Mouse (Mus musculus): ENCODE data around the gene Trim50. TPM values are rescaled to one million over a fixed set of nuclear protein-coding genes. Genes with fewer than 3 reads are reported as not detected.

Gene Trim50
- polyA plus RNA-seq, 1 experiment, result 0.06 TPM

DNA sequence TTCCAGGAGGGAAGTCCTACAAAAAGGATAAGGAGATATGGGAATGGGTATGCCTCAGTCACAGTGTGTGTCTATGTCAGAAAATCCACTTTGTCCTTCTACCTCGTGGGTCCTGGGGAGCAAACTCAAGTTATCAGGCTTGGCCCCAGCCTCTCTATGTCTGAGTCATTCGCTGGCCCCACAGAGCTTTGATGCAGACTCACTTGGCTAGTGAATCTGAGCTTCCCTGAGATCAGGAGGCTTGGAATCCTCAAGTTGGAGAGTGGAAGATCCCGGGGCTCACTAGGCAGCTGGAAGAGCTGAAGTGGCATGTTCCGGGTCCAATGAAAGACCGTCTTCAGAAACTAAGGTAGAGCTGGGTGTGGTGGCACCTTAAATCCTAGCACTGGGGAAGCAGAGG, 22.9 kb upstream of the Trim50 start:
- Histone ChIP-seq H3K4me1 (ENCODE audit: control insufficient read depth, insufficient read depth, low read length) (no peaks in the 10 kb centered on the region), H3K27ac (ENCODE audit: insufficient read depth, low read depth, low read length) (no peak overlapping the region), H3K4me3 (ENCODE audit: insufficient read depth, low read depth, low read length) (no peak overlapping the region), H3K36me3 (ENCODE audit: control insufficient read depth, insufficient read depth, low read length) (no peaks in the 10 kb centered on the region), H3K27me3 (replicated peaks; ENCODE audit: control insufficient read depth, insufficient read depth, low read length) (no peaks in the 10 kb centered on the region)
- DNase-seq, result no peak
- 94% methylated on average over 5 of the region's 5 CpGs for WGBS
- TF ChIP-seq CTCF (conservative IDR thresholded peaks at IDR 0.05; ENCODE audit: insufficient read depth, insufficient read length, low read depth, low read length), result no peak
- TF ChIP-seq POLR2A (IDR thresholded peaks at IDR 0.05; ENCODE audit: low read depth, low read length), result no peak

DNA sequence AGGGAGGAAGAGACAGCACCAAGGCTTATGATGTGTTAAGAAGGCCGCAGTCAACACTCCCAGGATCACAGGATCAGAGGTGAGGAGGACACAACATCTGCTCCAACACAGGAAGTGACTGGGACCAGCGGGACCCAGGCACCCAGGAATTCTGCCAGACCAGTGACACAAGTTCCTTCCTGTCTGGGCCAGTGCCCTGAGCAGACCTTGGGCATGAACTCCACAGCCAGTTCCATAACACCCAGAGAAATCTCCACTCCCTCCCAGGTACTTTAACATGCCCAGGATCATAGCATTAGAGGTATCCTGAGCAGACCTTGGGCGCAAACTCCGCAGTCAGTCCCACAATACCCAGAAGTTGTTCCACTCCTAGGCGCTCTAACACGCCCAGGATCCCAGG, 21.9 kb upstream of the Trim50 start:
- Histone ChIP-seq H3K27me3 (replicated peaks; ENCODE audit: control insufficient read depth, insufficient read depth, low read length) (no peaks in the 10 kb centered on the region), H3K27ac (ENCODE audit: insufficient read depth, low read depth, low read length) (no peak overlapping the region), H3K4me1 (ENCODE audit: control insufficient read depth, insufficient read depth, low read length) (no peaks in the 10 kb centered on the region), H3K4me3 (ENCODE audit: insufficient read depth, low read depth, low read length) (no peak overlapping the region), H3K36me3 (ENCODE audit: control insufficient read depth, insufficient read depth, low read length) (no peaks in the 10 kb centered on the region)
- 80% methylated on average over 6 of the region's 6 CpGs for WGBS
- TF ChIP-seq POLR2A (IDR thresholded peaks at IDR 0.05; ENCODE audit: low read depth, low read length) (no peak), CTCF (conservative IDR thresholded peaks at IDR 0.05; ENCODE audit: insufficient read depth, insufficient read length, low read depth, low read length) (no peak)
- DNase-seq, result peak; percentile 22

DNA sequence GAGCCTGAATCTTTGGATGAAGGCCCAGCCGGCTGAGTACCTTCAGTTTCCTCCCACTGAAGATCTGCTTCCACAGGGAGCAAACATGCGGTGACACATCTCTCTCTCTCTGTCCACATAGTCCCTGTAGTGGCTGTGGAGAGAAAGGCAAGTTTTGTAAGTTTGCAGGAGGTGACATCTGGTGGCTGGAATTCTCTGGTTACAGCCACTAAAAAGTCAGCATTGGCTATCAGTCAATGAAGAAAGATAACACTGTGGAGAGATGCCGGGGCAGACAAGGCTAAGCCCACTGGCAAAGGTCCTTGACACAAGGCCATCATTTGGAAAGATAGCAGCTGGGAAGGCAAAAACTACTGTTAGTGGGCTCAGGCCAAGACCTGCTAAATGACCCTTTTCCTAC, 15.5 kb upstream of the Trim50 start:
- H3K36me3 ChIP-seq (ENCODE audit: control insufficient read depth, insufficient read depth, low read length), result no peaks in the 10 kb centered on the region
- 35% methylated on average over 3 of the region's 3 CpGs for WGBS
- no peak overlapping the region for H3K27ac ChIP-seq (ENCODE audit: insufficient read depth, low read depth, low read length)
- TF ChIP-seq POLR2A (IDR thresholded peaks at IDR 0.05; ENCODE audit: low read depth, low read length) (no peak), CTCF (conservative IDR thresholded peaks at IDR 0.05; ENCODE audit: insufficient read depth, insufficient read length, low read depth, low read length) (0 out of 2 replicates have a peak, but pooled peaks have one; percentile 9)
- H3K4me3 ChIP-seq (ENCODE audit: insufficient read depth, low read depth, low read length), result no peak overlapping the region
- H3K27me3 ChIP-seq (replicated peaks; ENCODE audit: control insufficient read depth, insufficient read depth, low read length), result no peaks in the 10 kb centered on the region
- H3K4me1 ChIP-seq (ENCODE audit: control insufficient read depth, insufficient read depth, low read length), result no peaks in the 10 kb centered on the region
- DNase-seq, result peak; percentile 44

GRCm38 (mm10) chr5:135345989-135346388, 7.1 kb upstream of the Trim50 start:
- peak; percentile 23 for DNase-seq
- H3K4me3 ChIP-seq (ENCODE audit: insufficient read depth, low read depth, low read length), result no peak overlapping the region
- H3K36me3 ChIP-seq (ENCODE audit: control insufficient read depth, insufficient read depth, low read length), result no peaks in the 10 kb centered on the region
- TF ChIP-seq POLR2A (IDR thresholded peaks at IDR 0.05; ENCODE audit: low read depth, low read length), result no peak
- no peak for TF ChIP-seq CTCF (conservative IDR thresholded peaks at IDR 0.05; ENCODE audit: insufficient read depth, insufficient read length, low read depth, low read length)
- H3K27ac ChIP-seq (ENCODE audit: insufficient read depth, low read depth, low read length), result no peak overlapping the region
- 67% methylated on average over 7 of the region's 7 CpGs for WGBS
- H3K27me3 ChIP-seq (replicated peaks; ENCODE audit: control insufficient read depth, insufficient read depth, low read length), result no peaks in the 10 kb centered on the region
- H3K4me1 ChIP-seq (ENCODE audit: control insufficient read depth, insufficient read depth, low read length), result no peaks in the 10 kb centered on the region

GRCm38 (mm10) chr5:135346430-135346829, 6.7 kb upstream of the Trim50 start:
- TF ChIP-seq POLR2A (IDR thresholded peaks at IDR 0.05; ENCODE audit: low read depth, low read length) (no peak), CTCF (conservative IDR thresholded peaks at IDR 0.05; ENCODE audit: insufficient read depth, insufficient read length, low read depth, low read length) (no peak; the same call in 1 of the 2 replicates)
- H3K36me3 ChIP-seq (ENCODE audit: control insufficient read depth, insufficient read depth, low read length), result no peaks in the 10 kb centered on the region
- H3K27ac ChIP-seq (ENCODE audit: insufficient read depth, low read depth, low read length), result no peak overlapping the region
- no peaks in the 10 kb centered on the region for H3K27me3 ChIP-seq (replicated peaks; ENCODE audit: control insufficient read depth, insufficient read depth, low read length)
- 5% methylated on average over 1 of the region's 1 CpGs for WGBS
- no peak overlapping the region for H3K4me3 ChIP-seq (ENCODE audit: insufficient read depth, low read depth, low read length)
- DNase-seq, result no peak
- no peaks in the 10 kb centered on the region for H3K4me1 ChIP-seq (ENCODE audit: control insufficient read depth, insufficient read depth, low read length)

DNA sequence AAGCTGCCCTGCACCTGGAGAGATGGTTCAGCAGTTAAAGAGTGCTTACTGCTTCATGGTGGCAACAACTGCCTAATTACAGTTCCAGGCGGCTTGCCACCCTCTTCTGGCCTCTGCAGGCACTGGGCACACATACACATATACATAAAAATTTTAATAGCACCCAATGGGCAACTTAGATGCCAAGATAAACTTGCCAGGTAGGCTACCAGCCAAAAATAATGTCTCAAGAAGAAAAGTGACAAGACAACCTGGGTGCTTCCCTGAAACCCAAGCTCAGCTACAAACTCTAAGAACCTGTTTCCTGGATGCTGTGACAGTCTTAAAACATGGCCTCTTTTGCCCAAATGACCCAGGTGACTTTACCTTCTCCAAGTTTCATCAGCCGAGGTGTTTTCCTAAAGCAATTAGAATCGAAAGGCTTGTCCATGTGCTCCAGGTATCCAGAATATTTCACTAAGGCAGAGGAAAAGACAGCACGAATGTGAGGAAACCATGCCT, 5.5 kb upstream of the Trim50 start:
- H3K27ac ChIP-seq (ENCODE audit: insufficient read depth, low read depth, low read length), result no peak overlapping the region
- H3K36me3 ChIP-seq (ENCODE audit: control insufficient read depth, insufficient read depth, low read length), result no peaks in the 10 kb centered on the region
- no peak overlapping the region for H3K4me3 ChIP-seq (ENCODE audit: insufficient read depth, low read depth, low read length)
- no peaks in the 10 kb centered on the region for H3K4me1 ChIP-seq (ENCODE audit: control insufficient read depth, insufficient read depth, low read length)
- TF ChIP-seq POLR2A (IDR thresholded peaks at IDR 0.05; ENCODE audit: low read depth, low read length) (no peak), CTCF (conservative IDR thresholded peaks at IDR 0.05; ENCODE audit: insufficient read depth, insufficient read length, low read depth, low read length) (no peak)
- 53% methylated on average over 4 of the region's 4 CpGs for WGBS
- DNase-seq, result no peak
- no peaks in the 10 kb centered on the region for H3K27me3 ChIP-seq (replicated peaks; ENCODE audit: control insufficient read depth, insufficient read depth, low read length)

- 92% methylated on average over 35 of the region's 35 CpGs for WGBS
- Histone ChIP-seq H3K27ac (ENCODE audit: insufficient read depth, low read depth, low read length) (no peak within 1 kb of the TSS), H3K36me3 (ENCODE audit: control insufficient read depth, insufficient read depth, low read length) (no peaks in the 10 kb centered on the region), H3K4me1 (ENCODE audit: control insufficient read depth, insufficient read depth, low read length) (no peaks in the 10 kb centered on the region), H3K4me3 (ENCODE audit: insufficient read depth, low read depth, low read length) (no peak within 1 kb of the TSS), H3K27me3 (replicated peaks; ENCODE audit: control insufficient read depth, insufficient read depth, low read length) (no peaks in the 10 kb centered on the region)
- no peak for TF ChIP-seq POLR2A (IDR thresholded peaks at IDR 0.05; ENCODE audit: low read depth, low read length)
- no peak for DNase-seq
Measured at GRCm38 (mm10) chr5:135349862-135350261, 3.2 kb upstream of the Trim50 start, which contains the start of gene Fkbp6. Gene Fkbp6 (minus strand): TSS chr5:135350044.

Measured in kidney, adult 2 months (tissue).